Mouse (Mus musculus) CD4-positive, CD25-positive, alpha-beta regulatory T cell, adult 4 months (primary cell): Measurements from ENCODE around the gene Ptprt. TPM values are rescaled to one million over a fixed set of nuclear protein-coding genes. Genes with fewer than 3 reads are reported as not detected.

Source experiments
- ATAC-seq: one replicate; pipeline ENCODE4 v1.8.0; 2017
- polyA plus RNA-seq, 2 experiments: library from polyadenylated mRNA; unstranded; fragments of 100-300 nt; shearing (Covaris generic); gene quantifications; one replicate each; pipeline ENCODE4 v1.2.1; 2017

The Ptprt gene
- not detected for polyA plus RNA-seq

GRCm38 (mm10) chr2:162660941-162661386, at the start of gene Ptprt:
TSS of gene Ptprt (minus strand) at chr2:162661147.
- ATAC-seq: no peak

- no peak for ATAC-seq
These were observed 49.5 kb upstream of the Ptprt start for GRCm38 (mm10) chr2:162710443-162710842.

GRCm38 (mm10) chr2:162699691-162700090, 38.7 kb upstream of the Ptprt start:
- no peak for ATAC-seq

- ATAC-seq: no peak
These were observed 38.1 kb upstream of the Ptprt start for GRCm38 (mm10) chr2:162699036-162699435.

- ATAC-seq: no peak
These were observed 37.1 kb upstream of the Ptprt start for GRCm38 (mm10) chr2:162698068-162698467.

- ATAC-seq: no peak
These were observed 36.2 kb upstream of the Ptprt start for GRCm38 (mm10) chr2:162697151-162697550.

GRCm38 (mm10) chr2:162692143-162692542, 31.2 kb upstream of the Ptprt start:
- ATAC-seq: no peak

GRCm38 (mm10) chr2:162682674-162683073, 21.7 kb upstream of the Ptprt start:
- ATAC-seq: no peak

GRCm38 (mm10) chr2:162662431-162662970, 1.6 kb upstream of the Ptprt start:
- no peak for ATAC-seq

GRCm38 (mm10) chr2:162661733-162662132, 786 bp upstream of the Ptprt start:
- ATAC-seq: no peak

GRCm38 (mm10) chr2:162660231-162660940, 561 bp downstream of the Ptprt start:
- ATAC-seq: no peak

GRCm38 (mm10) chr2:162658997-162659396, 1.9 kb downstream of the Ptprt start:
- no peak for ATAC-seq

GRCm38 (mm10) chr2:162657541-162657940, 3.4 kb downstream of the Ptprt start:
- no peak for ATAC-seq

- ATAC-seq: no peak
These were observed 6.5 kb downstream of the Ptprt start for GRCm38 (mm10) chr2:162654416-162654815.

- ATAC-seq: no peak
These were observed 22.3 kb downstream of the Ptprt start for GRCm38 (mm10) chr2:162638676-162639075.

GRCm38 (mm10) chr2:162637537-162637936, 23.4 kb downstream of the Ptprt start:
- ATAC-seq: no peak

- no peak for ATAC-seq
These were observed 24.4 kb downstream of the Ptprt start for GRCm38 (mm10) chr2:162636387-162637009.

- ATAC-seq: no peak
These were observed 26.0 kb downstream of the Ptprt start for GRCm38 (mm10) chr2:162634901-162635300.

GRCm38 (mm10) chr2:162626076-162626475, 34.9 kb downstream of the Ptprt start:
- ATAC-seq: no peak

GRCm38 (mm10) chr2:162624707-162625106, 36.2 kb downstream of the Ptprt start:
- ATAC-seq: no peak

- no peak for ATAC-seq
These were observed 46.7 kb downstream of the Ptprt start for GRCm38 (mm10) chr2:162614256-162614655.

- no peak for ATAC-seq
These were observed 47.5 kb downstream of the Ptprt start for GRCm38 (mm10) chr2:162613480-162613879.

- no peak for ATAC-seq
These were observed 58.2 kb downstream of the Ptprt start for GRCm38 (mm10) chr2:162602721-162603120.

- ATAC-seq: no peak
These were observed 69.6 kb downstream of the Ptprt start for GRCm38 (mm10) chr2:162591388-162591787.
